Mouse (Mus musculus): ENCODE results near the gene Olfr575.

- TF ChIP-seq CTCF (IDR thresholded peaks at IDR 0.05; ENCODE audit: extremely low read depth, insufficient read length, insufficient replicate concordance, low read depth, low read length) (no peak), POLR2A (IDR thresholded peaks at IDR 0.05; ENCODE audit: low read depth, low read length) (no peak)
Observed at GRCm38 (mm10) chr7:102975843-102976242, 17.3 kb upstream of the Olfr575 start, which contains the start of gene Olfr577.
